Mouse (Mus musculus): ENCODE measurements around the gene Olfr1459.

The Olfr1459 gene

GRCm38 (mm10) chr19:13149449-13149848 is at the start of gene Olfr1459:
Gene Olfr1459 (minus strand): TSS chr19:13149549.
- DNase-seq (ENCODE audit: low read depth) = no peak

DNA sequence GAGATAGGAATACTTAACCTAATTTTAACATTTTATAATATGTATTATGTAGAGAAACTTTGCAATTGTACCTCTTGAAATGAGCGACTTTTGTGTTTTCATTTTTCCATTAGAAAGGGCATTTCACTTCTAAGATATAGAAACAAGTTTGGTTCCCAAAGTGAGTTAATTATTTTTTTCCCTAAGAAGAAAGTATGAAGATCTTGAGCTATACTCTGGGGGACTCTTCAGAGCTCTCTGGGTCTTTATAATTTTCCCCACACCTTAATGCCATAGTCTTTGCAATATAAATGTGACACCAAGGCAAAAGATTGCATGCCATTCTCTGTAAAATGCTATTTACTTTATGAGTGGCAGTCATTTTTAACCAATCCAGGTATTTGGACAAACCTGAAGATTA is 36.1 kb upstream of the Olfr1459 start, which contains the start of gene Olfr1462:
TSS of gene Olfr1462 (plus strand) at position 301 of the 400 bp plus-strand sequence.
- no peak for DNase-seq (ENCODE audit: low read depth)

- DNase-seq (ENCODE audit: low read depth) = no peak
Measured at GRCm38 (mm10) chr19:13162700-13163099, 13.4 kb upstream of the Olfr1459 start, which contains the start of gene Olfr1461. Gene Olfr1461 (plus strand): TSS chr19:13163000.

- DNase-seq (ENCODE audit: low read depth) = no peak
Measured at GRCm38 (mm10) chr19:13106675-13107074, 42.7 kb downstream of the Olfr1459 start, which contains the start of gene Olfr1458. Gene Olfr1458 (minus strand): TSS chr19:13106775.

DNA sequence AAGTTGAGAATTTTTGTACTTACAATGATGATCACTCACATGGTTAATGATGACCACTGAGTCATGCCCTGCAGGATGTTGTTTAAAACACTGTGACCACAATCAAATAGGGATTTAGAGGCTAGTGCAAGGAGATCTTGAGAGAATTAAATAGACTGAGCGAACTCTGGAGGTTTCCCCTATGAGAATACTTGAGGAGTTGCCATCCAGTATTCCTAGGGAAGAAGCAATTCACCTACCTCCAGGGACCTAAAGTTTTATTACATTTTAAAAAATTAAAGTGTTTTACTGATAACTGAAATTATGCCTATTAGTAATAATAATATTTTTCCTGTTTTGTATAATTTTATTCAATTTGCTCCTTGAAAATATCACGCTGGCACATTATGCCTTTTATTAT is 51.6 kb downstream of the Olfr1459 start, which contains the start of gene Olfr1457:
TSS of gene Olfr1457 (minus strand) at position 101 of the 400 bp plus-strand sequence.
- DNase-seq (ENCODE audit: low read depth) = no peak

GRCm38 (mm10) chr19:13093908-13094307 is 55.4 kb downstream of the Olfr1459 start:
- DNase-seq (ENCODE audit: low read depth) = no peak

All from naive thymus-derived CD4-positive, alpha-beta T cell, adult 2 months (primary cell).